Comparison of ENCODE assay signal across 8 mouse cellular contexts in the genomic region with DNA sequence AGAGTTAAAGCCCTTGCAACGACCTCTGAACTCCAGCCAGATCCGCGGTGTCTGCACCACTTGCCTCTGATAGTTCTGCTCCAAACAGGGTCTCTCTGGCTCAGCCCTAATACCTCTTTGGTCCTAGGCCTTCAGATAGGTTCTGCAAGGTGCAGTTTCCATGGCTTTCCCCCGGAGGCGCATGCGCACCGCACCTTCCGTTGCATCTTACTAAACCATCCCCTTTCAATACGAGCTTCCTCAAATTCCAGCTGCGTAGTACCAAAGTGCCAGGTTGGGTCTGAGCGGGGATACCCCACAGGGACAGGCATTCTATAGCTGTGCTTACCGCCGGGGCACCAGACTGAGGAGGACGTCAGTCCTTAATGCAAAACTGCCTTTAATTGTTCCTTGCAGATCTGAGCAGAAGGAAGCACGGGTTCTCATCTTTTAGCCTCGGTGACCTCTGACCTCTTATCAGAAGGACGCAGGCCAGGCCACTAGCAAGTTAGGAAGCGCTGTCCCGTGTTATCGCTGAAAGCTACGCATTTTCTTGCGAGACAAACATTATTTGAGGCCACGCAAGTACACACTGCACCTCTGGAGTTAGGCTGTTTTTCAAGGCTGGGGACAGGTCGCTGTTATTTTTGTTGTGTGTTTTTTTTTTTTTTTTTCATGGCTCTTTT.
A peak's percentile ranks its signal among the peaks of the same experiment; 100 is the strongest.
DNase-seq lines count a peak whose midpoint lies in the region; ATAC-seq and TF ChIP-seq lines count a peak whose summit lies in the region.

No protein-coding gene starts in this region.

- no peak overlapping the region for H3K27ac ChIP-seq in liver, adult 2 months (replicated peaks; ENCODE audit: insufficient read depth, low read depth, low read length)
- no peak overlapping the region for H3K27ac ChIP-seq in liver, postnatal 0 days (ENCODE audit: low read depth)
- no peak overlapping the region for H3K27ac ChIP-seq in forebrain, embryonic 12.5 days
- no peak overlapping the region for H3K27ac ChIP-seq in thymus, adult 2 months (ENCODE audit: control insufficient read depth, insufficient read depth, low read length)

- no peak for TF ChIP-seq POLR2A in liver, adult 2 months (IDR thresholded peaks at IDR 0.05; ENCODE audit: extremely low read depth, insufficient read depth, low read length)
- no peak for TF ChIP-seq POLR2A in thymus, adult 2 months (IDR thresholded peaks at IDR 0.05; ENCODE audit: control insufficient read depth, extremely low read depth, insufficient read depth, low read length, poor library complexity)

- H3K27me3 ChIP-seq in liver, adult 2 months (ENCODE audit: control insufficient read depth, insufficient read depth, low read length), result no peaks in the 10 kb centered on the region
- peaks cover 27% of the 10 kb centered on the region for H3K27me3 ChIP-seq in liver, postnatal 0 days (ENCODE audit: insufficient read depth, low read length)
- H3K27me3 ChIP-seq in forebrain, embryonic 12.5 days, result peaks cover 20% of the 10 kb centered on the region
- peaks cover 8% of the 10 kb centered on the region; the same call in 1 of the 2 replicates for H3K27me3 ChIP-seq in thymus, adult 2 months (ENCODE audit: control insufficient read depth, insufficient read depth, low read length)

- H3K4me1 ChIP-seq in liver, adult 2 months (ENCODE audit: control insufficient read depth, insufficient read depth, low read length), result peaks cover 7% of the 10 kb centered on the region; the same call in 1 of the 2 replicates
- no peaks in the 10 kb centered on the region for H3K4me1 ChIP-seq in liver, postnatal 0 days (ENCODE audit: insufficient read depth)
- peaks cover 40% of the 10 kb centered on the region for H3K4me1 ChIP-seq in forebrain, embryonic 12.5 days
- H3K4me1 ChIP-seq in thymus, adult 2 months (replicated peaks; ENCODE audit: control insufficient read depth, insufficient read depth, low read length), result 0 out of 2 replicates have a peak, but pooled peaks cover 5% of the 10 kb centered on the region

- H3K36me3 ChIP-seq in liver, adult 2 months (ENCODE audit: control insufficient read depth, insufficient read depth, low read length), result no peaks in the 10 kb centered on the region
- H3K36me3 ChIP-seq in liver, postnatal 0 days (replicated peaks; ENCODE audit: insufficient read depth, low read length), result no peaks in the 10 kb centered on the region
- H3K36me3 ChIP-seq in forebrain, embryonic 12.5 days (replicated peaks), result no peaks in the 10 kb centered on the region
- H3K36me3 ChIP-seq in thymus, adult 2 months (ENCODE audit: control insufficient read depth, insufficient read depth, low read length), result no peaks in the 10 kb centered on the region

- no peaks in the 10 kb centered on the region for H3K9me3 ChIP-seq in liver, postnatal 0 days (ENCODE audit: low read length)
- H3K9me3 ChIP-seq in forebrain, embryonic 12.5 days, result no peaks in the 10 kb centered on the region

- TF ChIP-seq CTCF in liver, adult 2 months (IDR thresholded peaks at IDR 0.05; ENCODE audit: low read depth, low read length), result 0 out of 2 replicates have a peak, but pooled peaks have one; percentile 23
- no peak for TF ChIP-seq CTCF in liver, postnatal 0 days (IDR thresholded peaks at IDR 0.05; ENCODE audit: low read depth)
- TF ChIP-seq CTCF in thymus, adult 2 months (IDR thresholded peaks at IDR 0.05; ENCODE audit: borderline replicate concordance, control insufficient read depth, extremely low read depth, insufficient read depth, low read length, poor library complexity), result no peak

- no peak overlapping the region for H3K4me2 ChIP-seq in liver, postnatal 0 days (ENCODE audit: low read depth, low read length)
- H3K4me2 ChIP-seq in forebrain, embryonic 12.5 days, result peak overlapping the region; percentile 43

- TF ChIP-seq EP300 in liver, postnatal 0 days (IDR thresholded peaks at IDR 0.05; ENCODE audit: low read depth), result no peak

- no peak for ATAC-seq in liver, postnatal 0 days
- 0 out of 2 replicates have a peak, but pooled peaks have one; percentile 53 for ATAC-seq in forebrain, embryonic 12.5 days (ENCODE audit: low FRiP score)
- ATAC-seq in megakaryocyte, adult 5-6 weeks (ENCODE audit: poor library complexity, severe bottlenecking), result no peak

- peak; percentile 63 for DNase-seq in liver, adult 2 months (ENCODE audit: extremely low read depth, low read depth, low spot score)
- DNase-seq in liver, postnatal 0 days, result no peak
- peak; percentile 52 for DNase-seq in mesoderm, embryonic 11.5 days (ENCODE audit: low read depth, low spot score)
- DNase-seq in thymus, adult 2 months, result peak; percentile 18
- no peak for DNase-seq in adrenal gland, adult (ENCODE audit: inconsistent age in 2 of 2, low spot score in 1 of 2)
- no peak for DNase-seq in cerebellum, adult 9-10 months

- 20% methylated on average over 24 of the region's 24 CpGs for WGBS in liver, adult 2 months
- WGBS in liver, postnatal 0 days (ENCODE audit: insufficient replicate concordance), result 4% methylated on average over 24 of the region's 24 CpGs
- 13% methylated on average over 24 of the region's 24 CpGs for WGBS in forebrain, embryonic 12.5 days
- WGBS in thymus, adult 2 months, result 9% methylated on average over 24 of the region's 24 CpGs

- H3K79me2 ChIP-seq in liver, adult 2 months (ENCODE audit: control insufficient read depth, insufficient read depth, low read length), result no peaks in the 10 kb centered on the region

- no peak overlapping the region for H3K9ac ChIP-seq in liver, adult 2 months (ENCODE audit: low read depth, low read length)
- no peak overlapping the region for H3K9ac ChIP-seq in liver, postnatal 0 days (replicated peaks)
- H3K9ac ChIP-seq in forebrain, embryonic 12.5 days, result no peak overlapping the region

- no peak overlapping the region for H3K4me3 ChIP-seq in liver, adult 2 months (ENCODE audit: insufficient read depth, low read depth, low read length)
- H3K4me3 ChIP-seq in liver, postnatal 0 days (ENCODE audit: low read depth, low read length), result no peak overlapping the region
- H3K4me3 ChIP-seq in forebrain, embryonic 12.5 days (replicated peaks), result peak overlapping the region; percentile 3; the same call in 1 of the 2 replicates
- H3K4me3 ChIP-seq in thymus, adult 2 months (ENCODE audit: control insufficient read depth, insufficient read depth, low read length), result no peak overlapping the region

Comparison
In these comparisons a context has a peak if more than half of its experiments do, and no peak if none do; other contexts are left out.
1. DNase-seq: peak in liver, adult 2 months (single experiment), mesoderm, embryonic 11.5 days (single experiment) and thymus, adult 2 months (single experiment); none in liver, postnatal 0 days (single experiment), adrenal gland, adult (0 of 2) and cerebellum, adult 9-10 months (single experiment).